In genomic region chr10:67099183-67099929, GRCm38 (mm10) we compare ENCODE assay signal across 10 mouse cellular contexts. TPM values are rescaled to one million over a fixed set of nuclear protein-coding genes. Genes with fewer than 3 reads are reported as not detected.
A peak's percentile ranks its signal among the peaks of the same experiment; 100 is the strongest.
DNase-seq lines count a peak whose midpoint lies in the region; ATAC-seq and TF ChIP-seq lines count a peak whose summit lies in the region.
"Had no signal": no experiment of that assay in that cellular context is flagged by ENCODE, and none has a peak within 500 bp of the region (broad histone marks: within the 10 kb centered on the region; RNA-seq: fewer than 3 reads in every experiment).

No protein-coding gene starts in this region.

- H3K9ac ChIP-seq in forebrain, embryonic 12.5 days, result no peak overlapping the region
- no peak overlapping the region for H3K9ac ChIP-seq in midbrain, embryonic 16.5 days (ENCODE audit: low read depth, low read length)
- H3K9ac ChIP-seq: limb, embryonic 15.5 days had no signal

- no peaks in the 10 kb centered on the region for H3K36me3 ChIP-seq in kidney, adult 2 months (ENCODE audit: control insufficient read depth, insufficient read depth, low read length)
- no peaks in the 10 kb centered on the region for H3K36me3 ChIP-seq in forebrain, embryonic 12.5 days (replicated peaks)
- H3K36me3 ChIP-seq in midbrain, embryonic 16.5 days (ENCODE audit: control insufficient read depth, insufficient read depth, low read length), result no peaks in the 10 kb centered on the region
- H3K36me3 ChIP-seq: limb, embryonic 15.5 days had no signal

- no peak overlapping the region for H3K4me3 ChIP-seq in kidney, adult 2 months (ENCODE audit: insufficient read depth, low read depth, low read length)
- H3K4me3 ChIP-seq in forebrain, embryonic 12.5 days (replicated peaks), result no peak overlapping the region
- peak overlapping the region; percentile 92 for H3K4me3 ChIP-seq in midbrain, embryonic 16.5 days (ENCODE audit: low read depth, low read length)

- TF ChIP-seq POLR2A in kidney, adult 2 months (IDR thresholded peaks at IDR 0.05; ENCODE audit: low read depth, low read length), result no peak

- no peak for ATAC-seq in forebrain, embryonic 12.5 days (ENCODE audit: low FRiP score)
- ATAC-seq in midbrain, embryonic 16.5 days, result no peak

- H3K9me3 ChIP-seq in forebrain, embryonic 12.5 days, result no peaks in the 10 kb centered on the region
- no peaks in the 10 kb centered on the region for H3K9me3 ChIP-seq in midbrain, embryonic 16.5 days (replicated peaks; ENCODE audit: control insufficient read depth, low read length, poor library complexity, severe bottlenecking)
- H3K9me3 ChIP-seq: limb, embryonic 15.5 days had no signal

- no peak for DNase-seq in kidney, adult 2 months
- DNase-seq in kidney, postnatal 4 days, result no peak
- DNase-seq in R1 (ENCODE audit: low read depth, low spot score), result peak; percentile 60
- DNase-seq in adrenal gland, postnatal 10 days, result no peak
- no peak for DNase-seq in testis, postnatal 10 days (ENCODE audit: low spot score)
- no peak for DNase-seq in thymus, postnatal 10 days (ENCODE audit: low spot score in 2 of 2)
- DNase-seq: cerebellum, adult 8-10 months had no signal

- H3K27ac ChIP-seq in kidney, adult 2 months (ENCODE audit: insufficient read depth, low read depth, low read length), result peak overlapping the region; percentile 88
- H3K27ac ChIP-seq in forebrain, embryonic 12.5 days, result no peak overlapping the region
- H3K27ac ChIP-seq in midbrain, embryonic 16.5 days (ENCODE audit: low read length), result no peak overlapping the region
- H3K27ac ChIP-seq: limb, embryonic 15.5 days had no signal

- TF ChIP-seq CTCF in kidney, adult 2 months (conservative IDR thresholded peaks at IDR 0.05; ENCODE audit: insufficient read depth, insufficient read length, low read depth, low read length), result no peak

- peak overlapping the region; percentile 68; the same call in 1 of the 2 replicates for H3K4me2 ChIP-seq in forebrain, embryonic 12.5 days
- H3K4me2 ChIP-seq in midbrain, embryonic 16.5 days (ENCODE audit: low read length), result peak overlapping the region; percentile 96

- 48% methylated on average over 13 of the region's 13 CpGs for WGBS in kidney, adult 2 months
- 52% methylated on average over 13 of the region's 13 CpGs for WGBS in forebrain, embryonic 12.5 days
- WGBS in midbrain, embryonic 16.5 days, result 55% methylated on average over 13 of the region's 13 CpGs

- peaks cover 40% of the 10 kb centered on the region for H3K4me1 ChIP-seq in kidney, adult 2 months (ENCODE audit: control insufficient read depth, insufficient read depth, low read length)
- H3K4me1 ChIP-seq in forebrain, embryonic 12.5 days, result peaks cover 59% of the 10 kb centered on the region
- peaks cover 58% of the 10 kb centered on the region for H3K4me1 ChIP-seq in midbrain, embryonic 16.5 days (ENCODE audit: control insufficient read depth, insufficient read depth, low read length)

- no peaks in the 10 kb centered on the region for H3K27me3 ChIP-seq in kidney, adult 2 months (replicated peaks; ENCODE audit: control insufficient read depth, insufficient read depth, low read length)
- no peaks in the 10 kb centered on the region for H3K27me3 ChIP-seq in forebrain, embryonic 12.5 days
- no peaks in the 10 kb centered on the region for H3K27me3 ChIP-seq in midbrain, embryonic 16.5 days (ENCODE audit: control insufficient read depth, insufficient read depth, low read depth, low read length)
- H3K27me3 ChIP-seq: limb, embryonic 15.5 days had no signal

RNA-seq across cellular contexts. Expression of gene Reep3, which starts 2.6 kb away (rescaled TPM):
- polyA plus RNA-seq in kidney, adult 2 months (2012; rRNA removed), result 22.2 and 26.0 TPM in 2 replicates
- 43.8 and 46.9 TPM in 2 replicates for polyA plus RNA-seq in forebrain, embryonic 12.5 days (2016; fragmentation: Nextera tagmentation; extraction: Ambion mirVana)
- 28.2 and 28.6 TPM in 2 replicates for polyA plus RNA-seq in midbrain, embryonic 16.5 days (2015; fragmentation: Nextera tagmentation; extraction: Ambion mirVana)
- 10 to 100 TPM; 45.8 to 46.9 TPM for total RNA-seq in adrenal gland, postnatal 10 days (2021)

RNA-seq across cellular contexts. Expression of gene Jmjd1c, which starts 3.4 kb away (rescaled TPM):
- polyA plus RNA-seq in kidney, adult 2 months (2012; rRNA removed), result 9.4 and 10.0 TPM in 2 replicates
- polyA plus RNA-seq in forebrain, embryonic 12.5 days (2016; fragmentation: Nextera tagmentation; extraction: Ambion mirVana), result 50.3 and 58.6 TPM in 2 replicates
- 41.7 and 42.3 TPM in 2 replicates for polyA plus RNA-seq in midbrain, embryonic 16.5 days (2015; fragmentation: Nextera tagmentation; extraction: Ambion mirVana)
- 10 to 100 TPM; 47.1 to 64.6 TPM for total RNA-seq in adrenal gland, postnatal 10 days (2021)
